Mouse (Mus musculus) liver, adult (tissue): Measurements from ENCODE around the gene Scyl3.

Source experiments
- GATA4 ChIP-seq: IDR thresholded peaks from 2 replicates; pipeline ENCODE4 v1.6.1; 2014; ENCODE audit warnings: mild to moderate bottlenecking, low read length; ENCODE audit not compliant: insufficient replicate concordance

Scyl3 gene

GRCm38 (mm10) chr1:163928846-163929245 lies at the start of gene Scyl3:
Scyl3 (plus strand) TSS chr1:163929100.
- TF ChIP-seq GATA4, result no peak

DNA sequence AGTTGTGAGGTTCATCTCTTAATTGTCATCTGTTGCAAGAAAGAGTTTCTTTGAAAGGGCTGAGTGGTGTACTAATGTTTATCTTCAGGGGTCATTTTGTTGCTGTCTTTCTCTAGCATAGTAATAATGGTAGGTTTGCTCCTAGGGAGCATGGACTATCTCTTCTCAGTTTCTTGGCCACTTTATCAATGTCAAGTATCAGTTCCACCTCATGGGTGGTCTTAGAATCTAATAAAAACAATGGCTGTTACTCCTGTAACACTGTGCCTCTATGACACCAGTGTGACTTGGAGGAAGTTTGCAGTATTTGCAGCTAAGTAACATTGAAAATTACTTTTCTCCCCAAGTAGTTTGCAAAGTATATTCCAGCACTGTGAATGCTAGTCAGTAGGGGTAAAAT lies 39.3 kb upstream of the Scyl3 start:
- TF ChIP-seq GATA4, result no peak

DNA sequence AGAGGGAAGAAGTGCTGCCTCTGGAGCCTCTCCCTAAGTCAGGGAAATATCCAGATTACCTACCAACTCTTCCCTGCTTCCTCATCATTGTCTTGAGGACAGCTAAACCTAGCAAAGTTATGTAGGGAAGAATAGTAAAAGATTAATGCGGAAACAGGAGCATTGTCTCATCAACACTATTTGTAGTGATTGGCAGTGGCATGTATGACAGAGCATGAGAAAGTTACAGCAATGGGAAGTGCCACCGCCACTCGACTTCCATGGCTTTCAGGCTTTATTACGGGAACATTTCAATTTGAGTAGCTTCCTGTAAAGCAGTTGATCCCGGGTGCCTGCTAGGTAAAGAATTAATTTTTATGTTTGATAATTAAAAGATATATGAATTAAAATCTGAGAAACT lies 35.6 kb upstream of the Scyl3 start:
- no peak for TF ChIP-seq GATA4

- TF ChIP-seq GATA4, result no peak
Observed at GRCm38 (mm10) chr1:163893774-163894527, 34.9 kb upstream of the Scyl3 start.

- no peak for TF ChIP-seq GATA4
Observed at GRCm38 (mm10) chr1:163898291-163898764, 30.6 kb upstream of the Scyl3 start.

DNA sequence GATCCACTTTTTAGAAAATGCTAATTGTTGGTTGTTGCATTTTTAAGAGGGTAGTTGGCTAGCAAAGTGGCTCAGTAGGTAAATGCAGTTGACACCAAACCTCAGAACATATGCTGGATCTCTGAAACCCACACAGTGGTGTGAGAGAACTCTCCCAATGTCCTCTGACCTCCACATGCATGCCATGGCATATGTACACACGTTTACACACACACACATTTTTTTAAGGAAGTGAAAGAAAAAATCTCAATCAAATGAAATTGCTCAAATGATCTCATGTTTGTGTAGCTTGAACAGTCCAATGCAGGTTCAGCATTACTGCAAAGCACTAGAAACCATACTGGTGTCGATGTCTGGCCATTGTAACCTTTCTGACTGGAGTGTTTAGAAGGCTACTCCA lies 29.3 kb upstream of the Scyl3 start:
- TF ChIP-seq GATA4, result no peak

- no peak for TF ChIP-seq GATA4
Observed at GRCm38 (mm10) chr1:163900168-163900567, 28.7 kb upstream of the Scyl3 start.

GRCm38 (mm10) chr1:163903411-163903810 lies 25.5 kb upstream of the Scyl3 start:
- TF ChIP-seq GATA4, result no peak

DNA sequence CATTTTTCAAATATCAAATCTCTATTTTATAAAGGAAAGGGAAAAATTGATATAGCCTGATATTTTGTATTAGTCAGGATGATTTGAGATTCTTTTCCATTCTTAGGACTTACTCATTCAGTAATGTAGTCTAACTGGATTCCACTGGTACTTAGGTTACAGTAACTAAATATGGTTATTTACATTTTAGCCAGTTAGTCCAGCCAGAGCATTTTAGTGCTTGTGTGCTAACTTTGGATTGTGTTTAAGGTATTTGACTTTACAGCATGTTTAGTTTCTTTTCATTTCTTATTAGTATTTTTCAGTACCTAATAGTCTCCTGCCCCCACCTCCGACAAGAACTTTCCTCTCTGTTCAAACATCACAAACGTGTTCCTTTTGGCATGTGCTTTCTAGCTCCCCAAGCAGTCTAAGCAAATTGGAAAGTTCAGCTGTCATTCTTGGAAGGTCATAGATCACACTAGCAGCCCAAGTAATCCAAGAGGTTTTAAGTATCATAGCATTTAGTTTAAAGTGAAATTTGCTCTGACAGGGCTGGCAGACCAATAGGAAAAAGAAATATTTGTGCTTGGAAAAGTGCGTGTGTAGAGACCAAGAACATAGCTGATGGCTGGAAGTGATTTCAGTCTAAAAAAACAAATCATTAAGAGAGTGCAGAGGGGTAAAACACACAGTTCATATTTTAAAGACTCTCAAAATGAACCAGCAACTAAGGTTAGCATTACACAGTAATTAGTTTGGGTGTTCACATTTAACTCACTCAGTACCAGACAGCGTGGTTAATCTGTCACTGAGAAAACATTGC lies 21.7 kb upstream of the Scyl3 start:
- no peak for TF ChIP-seq GATA4

GRCm38 (mm10) chr1:163908389-163908788 lies 20.5 kb upstream of the Scyl3 start:
- no peak for TF ChIP-seq GATA4

DNA sequence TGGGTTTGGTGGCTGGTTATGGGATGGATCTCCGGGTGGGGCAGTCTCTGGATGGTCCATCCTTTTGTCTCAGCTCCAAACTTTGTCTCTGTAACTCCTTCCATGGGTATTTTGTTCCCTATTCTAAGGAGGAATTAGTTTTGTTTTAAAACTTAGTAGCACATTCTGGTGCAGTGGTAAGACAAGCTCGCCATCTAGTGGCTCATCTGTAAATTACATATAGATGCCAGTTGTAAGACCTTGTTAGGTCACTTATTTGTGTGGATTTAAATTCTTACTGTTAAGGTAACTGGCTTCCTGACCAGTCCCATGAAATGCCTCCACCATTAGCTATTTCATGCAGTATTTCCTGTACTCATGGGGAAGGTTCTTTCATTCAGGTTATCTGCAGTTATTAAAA lies 18.6 kb upstream of the Scyl3 start:
- no peak for TF ChIP-seq GATA4

DNA sequence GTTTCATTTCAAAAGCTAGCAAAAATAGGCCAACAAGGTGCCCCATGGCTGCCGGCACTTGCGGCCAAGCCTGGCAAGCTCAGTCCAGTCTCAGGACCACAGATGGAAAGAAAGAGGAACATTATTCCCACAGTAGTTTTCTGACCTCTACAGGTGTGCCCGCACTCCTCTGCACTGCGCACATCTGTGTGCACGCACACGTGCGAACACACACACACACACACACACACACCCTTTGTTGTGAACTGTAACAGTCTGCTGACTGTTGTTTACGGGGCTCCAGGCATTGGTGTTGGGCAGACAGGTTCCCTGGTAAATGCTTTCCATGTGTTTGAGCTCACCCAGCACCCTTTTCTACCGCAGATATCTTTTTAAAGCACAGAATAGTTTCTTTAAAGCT lies 18.1 kb upstream of the Scyl3 start:
- TF ChIP-seq GATA4, result no peak

DNA sequence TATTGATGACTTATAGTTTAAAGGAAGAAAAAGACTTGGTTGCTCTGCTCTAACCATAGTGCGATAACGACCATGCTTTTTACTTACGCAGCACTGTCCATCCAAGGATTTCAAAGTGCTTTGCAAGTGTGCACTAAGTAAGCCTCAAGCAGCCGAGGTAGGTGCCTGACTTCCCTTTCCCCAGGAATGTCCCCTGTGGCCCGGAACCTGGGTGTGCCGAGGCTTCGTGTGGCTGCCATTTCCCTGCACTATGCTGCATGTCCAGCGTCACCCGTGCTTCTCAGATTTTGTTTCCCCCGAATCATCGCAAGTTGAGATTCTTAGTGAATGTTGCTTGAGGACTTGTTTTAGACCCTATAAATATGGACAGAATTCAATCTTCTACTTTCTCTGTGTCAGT lies 16.9 kb upstream of the Scyl3 start:
- TF ChIP-seq GATA4, result no peak

GRCm38 (mm10) chr1:163917349-163918160 lies 11.3 kb upstream of the Scyl3 start:
- TF ChIP-seq GATA4, result no peak

DNA sequence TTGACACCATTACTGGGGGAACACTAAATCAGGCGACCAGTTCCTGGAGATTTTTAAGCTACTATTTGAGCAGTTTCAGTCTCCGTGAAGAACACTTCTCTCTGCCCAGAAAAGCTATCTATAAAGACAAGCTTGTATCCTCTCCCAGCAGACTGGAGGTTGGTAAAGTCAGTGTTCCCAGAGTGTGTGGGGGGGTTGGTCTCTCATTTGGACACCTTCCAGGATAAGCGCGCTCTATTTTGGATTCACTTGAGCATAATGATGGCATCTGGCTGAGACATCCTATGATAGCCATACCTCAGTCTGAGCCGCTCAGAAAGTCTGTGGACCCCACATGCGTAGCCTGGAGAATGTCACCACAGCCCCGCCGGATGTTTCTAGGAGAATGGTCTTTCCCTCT lies 4.8 kb upstream of the Scyl3 start:
- TF ChIP-seq GATA4, result no peak

DNA sequence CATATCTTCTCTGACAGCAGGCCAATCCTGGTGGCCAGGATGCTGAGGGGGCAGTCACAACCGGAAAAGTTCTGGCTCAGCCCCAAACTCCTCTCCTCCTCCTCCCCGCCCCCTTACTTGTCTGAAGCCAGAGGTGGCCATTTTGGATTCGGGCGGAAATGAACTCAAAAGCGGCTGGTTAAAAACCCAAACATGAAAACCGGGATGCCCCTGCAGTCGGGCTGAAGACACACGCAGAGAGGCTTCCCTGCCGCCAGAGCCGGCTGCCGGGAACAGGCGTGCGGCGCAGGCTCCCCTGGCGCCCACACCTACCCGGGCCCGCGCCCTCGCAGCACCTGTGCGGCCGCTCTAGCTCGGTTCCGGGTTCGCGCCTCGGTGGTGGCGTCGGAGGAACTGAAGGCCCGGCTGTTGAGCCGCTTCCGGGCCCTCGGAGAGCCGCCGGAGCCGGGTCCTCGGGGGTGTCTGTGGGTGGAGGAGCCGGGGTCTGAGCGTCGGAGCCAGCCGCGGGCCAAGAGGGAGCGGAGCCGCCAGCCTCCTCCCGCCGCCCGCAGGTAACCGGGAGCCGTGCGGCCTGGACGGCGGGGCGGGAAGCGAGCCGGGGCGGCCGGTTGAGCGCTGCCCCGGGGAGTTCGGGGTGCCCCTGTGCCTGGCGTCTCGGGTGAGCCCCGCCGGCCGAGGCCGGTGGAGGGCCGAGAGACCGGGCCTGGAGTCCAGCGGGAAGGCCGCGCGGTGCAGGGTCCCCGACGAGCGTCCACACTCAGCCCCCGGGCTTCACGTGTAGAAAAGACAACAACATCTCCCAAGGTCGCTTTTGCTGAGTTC lies 947 bp downstream of the Scyl3 start:
- TF ChIP-seq GATA4, result no peak; the same call in 1 of the 2 replicates
